Mouse (Mus musculus) myocyte (in vitro differentiated cells): ENCODE measurements around the gene Epo.

Source experiments
- MYOD1 ChIP-seq, 3 experiments: IDR thresholded peaks; one replicate each; pipeline ENCODE4 v1.6.1; 2011; ENCODE audit warnings: control low read depth in 2 of 3, low read depth in 2 of 3, mild to moderate bottlenecking in 2 of 3, moderate library complexity in 1 of 3; ENCODE audit not compliant: insufficient read length in 2 of 3, control insufficient read depth in 1 of 3
- MYOG ChIP-seq, 3 experiments: IDR thresholded peaks; one replicate each; pipeline ENCODE4 v1.6.1; 2011; ENCODE audit warnings: control low read depth in 2 of 3, low read depth in 2 of 3, mild to moderate bottlenecking in 2 of 3; ENCODE audit not compliant: insufficient read length in 2 of 3, control insufficient read depth in 1 of 3, insufficient read depth in 1 of 3
- USF1 ChIP-seq: IDR thresholded peaks from one replicate; pipeline ENCODE4 v1.6.1; 2011; ENCODE audit warnings: low read depth, mild to moderate bottlenecking, control low read depth, moderate library complexity

- TF ChIP-seq MYOG (IDR thresholded peaks at IDR 0.05; ENCODE audit: control insufficient read depth in 1 of 3, insufficient read depth in 1 of 3, insufficient read length in 2 of 3, low read depth in 2 of 3) (no peak), USF1 (no peak), MYOD1 (IDR thresholded peaks at IDR 0.05; ENCODE audit: control insufficient read depth in 1 of 3, insufficient read length in 2 of 3, low read depth in 2 of 3) (no peak)
These were observed 16.8 kb upstream of the Epo start for GRCm38 (mm10) chr5:137549840-137550239.
